Mouse (Mus musculus) thymus, postnatal 0 days (tissue): Measurements from ENCODE around the gene Cdc6. TPM values are rescaled to one million over a fixed set of nuclear protein-coding genes. Genes with fewer than 3 reads are reported as not detected.
A peak's percentile ranks its signal among the peaks of the same experiment; 100 is the strongest.

Experiments
- DNase-seq: peaks from one replicate; pipeline ENCODE4 v3.0.0-alpha.2; 2015; ENCODE audit warnings: low spot score
- polyA plus RNA-seq: library from polyadenylated mRNA; unstranded; fragments of >200 nt; fragmentation: Nextera tagmentation; extraction: Ambion mirVana; gene quantifications from 2 replicates; pipeline ENCODE4 v1.2.1, GENCODE M21; 2015

Gene Cdc6
- polyA plus RNA-seq, result 40.6 and 53.2 TPM in 2 replicates

- peak; percentile 97 for DNase-seq
Measured at GRCm38 (mm10) chr11:98907437-98908173, at the start of gene Cdc6. Gene Cdc6, plus strand, starts transcription at chr11:98907801.

GRCm38 (mm10) chr11:98858759-98859731, 48.6 kb upstream of the Cdc6 start:
- peak; percentile 72 for DNase-seq

GRCm38 (mm10) chr11:98863028-98863750, 44.4 kb upstream of the Cdc6 start, which contains the start of gene Wipf2:
Gene Wipf2, plus strand, starts transcription at chr11:98863638.
- DNase-seq, result peak; percentile 97

- no peak for DNase-seq
Measured at GRCm38 (mm10) chr11:98863751-98864429, 43.7 kb upstream of the Cdc6 start.

DNA sequence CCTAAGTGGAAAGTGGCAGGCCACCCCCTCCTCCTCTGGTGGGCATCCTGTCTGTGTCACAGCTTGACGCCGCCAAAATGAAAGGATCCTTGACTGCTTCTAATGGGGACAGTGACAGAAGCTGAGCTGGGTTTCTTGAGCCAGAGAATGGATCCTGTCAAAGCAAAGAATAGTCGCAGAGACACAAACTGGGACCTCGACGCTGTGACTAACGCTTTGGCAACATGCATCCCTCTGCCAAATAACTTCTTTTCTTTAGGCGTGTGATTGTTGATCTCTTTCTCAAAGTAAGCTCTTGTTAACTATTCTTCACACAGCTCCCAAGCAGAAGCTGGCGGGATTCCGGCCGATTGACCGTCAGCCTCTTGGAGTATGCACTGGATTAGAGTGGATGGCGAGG, 40.3 kb upstream of the Cdc6 start:
- DNase-seq, result no peak

- no peak for DNase-seq
Measured at GRCm38 (mm10) chr11:98869906-98870305, 37.7 kb upstream of the Cdc6 start.

DNA sequence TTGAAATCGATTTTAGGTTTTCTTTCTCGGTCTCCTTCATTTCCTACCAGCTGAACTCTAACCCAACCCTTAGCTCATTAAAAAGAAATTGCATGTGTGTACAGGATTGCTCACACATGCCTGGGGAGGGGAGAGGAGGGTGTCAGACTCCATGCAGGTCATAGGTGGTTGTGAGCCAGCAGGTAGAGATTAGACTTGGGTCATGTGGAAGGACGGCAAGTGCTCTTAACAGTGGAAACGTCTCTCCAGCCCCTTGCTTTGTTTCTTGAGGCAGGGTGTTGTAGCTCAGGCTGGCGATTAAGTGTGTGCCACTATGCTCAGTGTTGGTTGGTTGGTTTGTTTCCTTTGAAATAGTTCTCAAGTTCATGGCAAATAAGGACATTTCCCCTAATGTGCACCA, 36.8 kb upstream of the Cdc6 start:
- no peak for DNase-seq

DNA sequence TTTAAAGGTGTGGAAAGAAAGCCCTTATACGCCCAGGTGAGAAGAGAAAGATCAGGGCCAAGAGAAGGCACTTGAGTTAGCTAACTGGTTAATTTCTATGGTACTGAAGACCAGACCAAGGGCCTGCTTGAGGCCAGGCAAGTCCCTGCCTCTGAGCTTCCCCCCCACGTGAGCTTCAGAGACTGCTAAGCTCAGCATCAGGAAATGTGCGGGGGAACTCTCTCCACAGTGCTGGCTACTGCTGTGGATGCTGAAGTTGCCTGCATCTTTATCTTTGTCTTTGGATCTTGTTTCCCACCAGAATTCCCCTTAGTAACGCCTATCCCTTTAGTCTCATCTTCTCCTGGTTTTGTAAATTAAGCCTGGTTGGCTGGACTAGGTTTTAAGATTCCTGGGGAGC, 36.2 kb upstream of the Cdc6 start:
- DNase-seq, result no peak

- DNase-seq, result no peak
Measured at GRCm38 (mm10) chr11:98872040-98872439, 35.6 kb upstream of the Cdc6 start.

GRCm38 (mm10) chr11:98873900-98874299, 33.7 kb upstream of the Cdc6 start:
- DNase-seq, result no peak

GRCm38 (mm10) chr11:98877001-98877400, 30.6 kb upstream of the Cdc6 start:
- no peak for DNase-seq

DNA sequence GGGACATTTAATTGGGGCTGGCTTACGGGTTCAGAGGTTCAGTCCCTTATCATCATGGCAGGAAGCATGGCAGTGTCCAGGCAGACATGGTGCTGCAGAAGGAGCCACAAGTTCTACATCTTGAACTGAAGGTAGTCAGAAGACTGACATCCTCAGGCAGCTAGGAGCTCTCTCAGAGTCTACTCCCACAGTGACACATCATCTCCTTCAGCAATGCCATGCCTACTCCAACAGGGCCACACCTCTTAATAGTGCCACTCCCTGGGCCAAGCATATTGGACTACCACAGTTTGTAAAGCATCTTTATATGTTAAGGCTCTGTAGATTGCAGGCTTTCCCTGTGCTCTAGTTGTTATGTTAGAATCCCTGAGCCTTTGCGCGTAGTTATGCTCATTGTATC, 19.9 kb upstream of the Cdc6 start:
- DNase-seq, result no peak

- DNase-seq, result no peak
Measured at GRCm38 (mm10) chr11:98889077-98889476, 18.5 kb upstream of the Cdc6 start.

GRCm38 (mm10) chr11:98889977-98890376, 17.6 kb upstream of the Cdc6 start:
- DNase-seq, result no peak

GRCm38 (mm10) chr11:98892426-98892825, 15.2 kb upstream of the Cdc6 start:
- no peak for DNase-seq

GRCm38 (mm10) chr11:98900529-98901125, 7.0 kb upstream of the Cdc6 start:
- DNase-seq, result peak; percentile 39

DNA sequence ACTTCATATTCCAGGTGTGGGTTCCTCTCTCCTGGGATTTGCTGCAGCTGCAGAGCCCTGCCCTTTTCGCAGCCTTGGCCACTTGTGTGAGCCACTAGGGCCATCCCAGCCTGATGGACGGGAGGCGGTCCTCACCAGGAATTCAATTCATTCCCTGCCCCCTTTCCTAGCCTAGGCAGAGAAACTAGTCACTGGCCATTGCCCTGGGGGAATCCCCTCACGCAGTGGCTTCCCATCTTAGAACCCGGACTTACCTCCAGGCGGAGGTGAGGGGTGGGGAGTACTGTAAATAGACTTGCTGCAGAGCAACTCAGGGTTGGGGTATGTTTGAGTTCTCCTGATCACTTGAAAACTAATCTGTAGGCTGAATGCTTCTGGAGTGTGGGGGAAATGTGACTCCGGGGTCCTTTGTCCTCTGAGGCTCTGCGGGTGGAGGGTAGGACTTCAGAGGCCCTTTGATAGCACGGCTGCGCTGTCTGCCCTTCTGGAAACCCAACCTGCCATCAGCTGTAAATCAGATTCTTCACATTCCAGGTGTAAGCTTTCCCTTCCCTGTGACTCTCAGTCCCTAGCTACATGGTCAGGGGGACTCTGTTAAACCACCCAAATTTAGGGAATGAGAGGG, 4.9 kb upstream of the Cdc6 start:
- no peak for DNase-seq

DNA sequence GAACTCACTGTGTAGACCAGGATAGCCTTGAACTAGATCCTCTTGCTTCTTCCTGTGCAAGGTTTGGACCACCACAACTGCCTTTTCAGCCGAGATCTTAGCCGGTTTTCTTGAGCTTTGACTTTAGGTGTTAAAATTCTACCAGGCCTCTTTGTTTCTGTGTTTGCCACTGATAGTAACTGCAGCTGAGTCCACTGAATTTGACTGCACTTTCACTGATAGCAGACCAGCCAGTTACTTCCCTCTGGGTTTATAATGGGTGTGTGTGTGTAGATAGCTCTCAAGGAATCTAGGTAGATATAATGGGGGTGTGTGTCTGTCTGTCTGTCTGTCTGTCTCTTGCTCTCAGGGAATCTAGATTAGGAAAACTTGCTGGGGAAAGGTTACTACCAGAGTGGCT, 3.0 kb upstream of the Cdc6 start:
- no peak for DNase-seq

GRCm38 (mm10) chr11:98905033-98905432, 2.6 kb upstream of the Cdc6 start:
- no peak for DNase-seq

GRCm38 (mm10) chr11:98905583-98905982, 2.0 kb upstream of the Cdc6 start:
- no peak for DNase-seq
